Mouse (Mus musculus): ENCODE measurements around the gene Bsx. TPM values are rescaled to one million over a fixed set of nuclear protein-coding genes. Genes with fewer than 3 reads are reported as not detected.

Gene Bsx
- total RNA-seq, 2 experiments from 2014 or later: not detected

DNA sequence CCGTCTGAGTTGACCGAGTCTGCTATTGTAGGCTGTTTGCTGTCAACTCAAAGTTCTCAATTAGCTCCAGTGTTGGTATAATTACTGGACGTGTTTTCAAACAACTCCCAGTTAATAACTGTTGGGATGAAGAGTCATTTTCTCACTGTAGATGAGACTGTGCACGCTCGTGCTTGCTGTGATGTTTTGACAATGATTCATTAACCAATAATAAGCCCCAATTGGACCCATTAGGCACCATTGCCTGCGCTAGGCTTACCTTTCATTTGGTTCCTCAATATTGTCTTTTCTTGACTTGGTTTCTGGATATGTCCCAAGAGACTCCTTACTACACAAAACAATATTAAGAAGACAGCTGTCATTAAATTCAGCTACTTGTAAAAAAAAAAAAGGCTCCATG is 18.5 kb downstream of the Bsx start:
- DNase-seq: no peak

GRCm38 (mm10) chr9:40907413-40907812 is 33.5 kb downstream of the Bsx start:
- DNase-seq: no peak

DNA sequence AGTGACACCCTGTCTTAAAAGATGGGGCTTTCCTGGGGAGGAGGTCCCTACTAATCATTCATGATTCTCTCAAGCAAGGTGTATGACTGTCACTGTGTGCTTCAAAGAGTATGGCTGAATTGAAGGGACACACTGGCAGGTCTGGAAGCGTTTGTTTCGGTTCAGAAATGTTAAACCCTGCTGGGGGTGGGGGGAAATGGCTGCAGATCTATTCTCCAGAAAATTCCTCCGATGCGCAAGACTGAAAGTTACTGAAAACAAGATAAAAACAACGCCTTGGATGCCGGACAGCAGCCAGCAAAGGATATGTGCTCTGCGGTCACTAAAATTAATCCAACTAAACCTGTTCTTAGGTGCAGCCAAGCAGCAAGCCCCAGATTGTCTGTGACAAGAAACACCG is 34.5 kb downstream of the Bsx start:
- DNase-seq: no peak

DNA sequence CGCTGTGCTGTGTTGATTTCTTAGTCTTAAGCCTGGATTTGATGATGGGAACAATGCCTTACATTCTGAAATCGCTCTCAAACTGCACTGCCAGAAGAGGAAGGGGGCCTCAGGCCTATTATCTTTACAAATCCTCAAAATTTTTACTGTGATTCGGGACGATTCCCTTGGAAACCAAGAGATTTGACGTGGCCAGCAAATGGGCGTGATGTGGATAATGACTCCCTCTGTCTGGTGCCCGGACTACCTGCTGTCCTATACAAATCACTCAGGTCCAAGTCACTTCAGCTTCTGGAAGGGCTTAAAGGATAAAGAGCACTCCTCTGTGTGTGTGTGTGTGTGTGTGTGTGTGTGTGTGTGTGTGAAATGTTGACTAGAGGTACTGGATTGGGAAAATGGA is 35.0 kb downstream of the Bsx start:
- no peak for DNase-seq

DNA sequence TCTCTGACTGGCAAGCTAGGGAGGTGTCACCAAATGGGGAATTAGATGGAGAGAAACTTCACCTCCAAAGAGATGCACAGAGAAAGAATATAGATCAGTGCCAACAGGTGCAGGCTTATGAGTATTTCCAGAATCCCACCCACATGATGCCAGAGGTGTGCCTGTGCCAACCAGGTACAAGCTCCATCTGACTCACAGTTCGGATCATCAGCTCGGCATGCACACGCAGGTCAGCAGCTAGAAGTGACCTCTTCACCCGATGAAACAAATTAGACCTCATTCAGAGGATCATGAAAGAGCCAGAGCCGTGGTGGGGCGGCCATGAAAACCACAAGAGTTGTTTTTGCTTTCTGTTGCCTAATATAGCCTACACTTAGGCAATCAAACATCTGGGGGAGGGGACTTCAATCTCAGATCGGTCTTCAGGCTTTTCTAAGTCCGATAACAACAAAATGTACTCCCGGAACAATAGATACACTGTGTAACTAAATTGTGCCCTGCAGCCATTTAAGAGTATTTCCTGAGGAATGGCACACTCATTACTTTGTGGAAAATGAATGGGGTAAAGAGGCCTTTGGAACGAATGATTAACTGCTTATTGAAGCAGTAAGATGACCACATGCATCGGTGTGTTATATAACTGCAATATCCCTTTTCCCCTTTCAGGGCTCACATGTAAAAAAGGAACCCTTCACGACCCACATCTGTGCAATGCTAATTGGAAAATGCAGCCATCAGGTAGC is 44.1 kb downstream of the Bsx start:
- no peak for DNase-seq

DNA sequence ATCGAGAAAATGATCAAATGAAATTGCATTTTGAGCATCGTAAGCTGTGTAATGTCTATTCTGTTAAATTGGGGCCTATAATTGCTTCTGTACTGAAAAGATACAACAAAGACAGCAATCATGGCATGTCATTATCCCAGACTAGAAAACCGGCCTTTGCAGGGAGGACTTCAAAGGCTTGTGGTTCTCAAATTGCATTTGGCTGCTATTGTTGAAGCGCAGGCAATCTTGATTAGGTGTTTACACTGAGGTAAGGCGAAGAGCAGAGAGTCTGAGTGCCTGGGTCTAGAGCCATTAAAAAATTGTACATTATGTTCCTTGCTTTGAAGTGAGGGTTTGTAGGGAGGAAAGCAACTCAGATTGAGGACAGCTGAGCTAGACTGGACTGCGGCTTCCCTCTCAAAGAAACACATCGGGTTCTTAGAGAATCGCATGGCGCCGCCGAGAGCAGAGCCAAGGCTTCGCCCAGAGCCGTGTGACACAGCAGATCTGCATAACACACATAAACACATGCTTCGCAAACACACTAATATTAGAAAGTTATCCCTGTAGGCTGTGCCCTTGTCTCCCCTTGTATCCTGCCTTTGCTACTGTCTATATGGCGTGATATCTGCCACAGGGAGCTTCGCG is 53.5 kb downstream of the Bsx start:
- DNase-seq: no peak

Other genes starting within 250 kb of the Bsx start
- gene Gm21915, start 203.5 kb upstream of the Bsx start, total RNA-seq (2021): not detected
- gene Clmp, start 188.2 kb upstream of the Bsx start, total RNA-seq (2021): 10 to 100 TPM; 24.6 to 33.8 TPM
- gene Hspa8, start 73.1 kb upstream of the Bsx start, total RNA-seq (2021): 1,000 to 10,000 TPM; 2,357 to 2,519 TPM
- gene Jhy, start 90.0 kb downstream of the Bsx start, total RNA-seq (2021): under 1 TPM; 0.23 to 0.65 TPM
- under 1 TPM; 0.10 to 0.18 TPM for gene Crtam, start 130.5 kb downstream of the Bsx start, total RNA-seq (2021)